In the genomic region with DNA sequence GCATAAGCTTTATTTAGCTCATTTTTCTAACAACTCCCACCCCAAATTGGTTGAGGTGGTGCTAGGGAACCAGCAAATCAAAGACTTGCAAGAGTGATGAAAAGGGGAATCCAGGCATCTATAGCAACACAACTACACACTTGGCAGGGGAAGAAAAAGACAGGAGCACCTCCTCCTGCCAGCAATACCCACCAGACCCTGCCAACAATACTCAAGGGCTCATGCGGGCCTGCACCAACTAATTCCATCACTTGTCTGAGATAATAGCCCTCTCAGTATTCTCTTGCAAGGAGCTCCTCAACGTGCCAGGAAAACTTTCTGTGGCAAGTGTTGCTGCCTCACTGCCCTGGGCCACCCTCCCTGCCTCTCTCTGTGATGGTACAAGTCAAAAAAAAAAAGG, we compare ENCODE assay signal across 23 mouse cellular contexts. TPM values are rescaled to one million over a fixed set of nuclear protein-coding genes. Genes with fewer than 3 reads are reported as not detected.
A peak's percentile ranks its signal among the peaks of the same experiment; 100 is the strongest.
DNase-seq lines count a peak whose midpoint lies in the region; ATAC-seq and TF ChIP-seq lines count a peak whose summit lies in the region.
"Had no signal": no experiment of that assay in that cellular context is flagged by ENCODE, and none has a peak within 500 bp of the region (broad histone marks: within the 10 kb centered on the region; RNA-seq: fewer than 3 reads in every experiment).

No protein-coding gene starts in this region.

- H3K4me3 ChIP-seq in layer of hippocampus, adult 2 months: no peak overlapping the region
- H3K4me3 ChIP-seq in hindbrain, postnatal 0 days (ENCODE audit: low read length): no peak overlapping the region
- H3K4me3 ChIP-seq: embryonic facial prominence, embryonic 12.5 days; erythroblast, embryonic 14.5 days; heart, embryonic 12.5 days; limb, embryonic 13.5 days; liver, embryonic 15.5 days had no signal

- no peak for TF ChIP-seq CTCF in layer of hippocampus, adult 2 months (conservative IDR thresholded peaks at IDR 0.05)
- TF ChIP-seq CTCF in hindbrain, postnatal 0 days (IDR thresholded peaks at IDR 0.05; ENCODE audit: low read depth): no peak

- DNase-seq in layer of hippocampus, adult 2 months (ENCODE audit: low spot score in 2 of 2): no peak
- no peak for DNase-seq in layer of hippocampus, postnatal 10 days (ENCODE audit: low spot score in 2 of 2)
- DNase-seq in right cerebral cortex, postnatal 10 days (ENCODE audit: low spot score in 2 of 2): peak; percentile 47 to 66
- DNase-seq in right cerebral cortex, postnatal 25 days: no peak
- DNase-seq in hindbrain, postnatal 0 days (ENCODE audit: low spot score): peak; percentile 54
- no peak for DNase-seq in B cell, adult 2 months
- DNase-seq: adrenal gland, postnatal 10 days; cerebellum, adult 11 months; cerebellum, postnatal 10 days; gastrocnemius, postnatal 10 days; heart, adult 11 months; heart, postnatal 14 days; kidney, adult 9 months; kidney, postnatal 25 days had no signal

- peak; percentile 81 for ATAC-seq in hindbrain, postnatal 0 days
- ATAC-seq in megakaryocyte-erythroid progenitor cell, adult 5-6 weeks (replicated peaks; ENCODE audit: low FRiP score, low TSS enrichment, poor library complexity, severe bottlenecking): no peak
- ATAC-seq: inflammation-experienced regulatory T-cells, adult 6 months; Patski had no signal

- no peaks in the 10 kb centered on the region for H3K36me3 ChIP-seq in hindbrain, postnatal 0 days (ENCODE audit: insufficient read depth, low read length)
- H3K36me3 ChIP-seq: embryonic facial prominence, embryonic 12.5 days; heart, embryonic 12.5 days; limb, embryonic 13.5 days; liver, embryonic 15.5 days had no signal

- H3K27me3 ChIP-seq in hindbrain, postnatal 0 days (ENCODE audit: insufficient read depth, low read length): no peaks in the 10 kb centered on the region
- H3K27me3 ChIP-seq: embryonic facial prominence, embryonic 12.5 days; heart, embryonic 12.5 days; limb, embryonic 13.5 days; liver, embryonic 15.5 days; Patski had no signal

- peaks cover 17% of the 10 kb centered on the region for H3K4me1 ChIP-seq in hindbrain, postnatal 0 days (ENCODE audit: insufficient read depth, low read length)

- no peaks in the 10 kb centered on the region for H3K9me3 ChIP-seq in hindbrain, postnatal 0 days (ENCODE audit: low read length)
- H3K9me3 ChIP-seq: embryonic facial prominence, embryonic 12.5 days; liver, embryonic 15.5 days had no signal

- H3K4me2 ChIP-seq in hindbrain, postnatal 0 days (ENCODE audit: low read depth, low read length): no peak overlapping the region
- H3K4me2 ChIP-seq: embryonic facial prominence, embryonic 12.5 days; heart, embryonic 12.5 days; limb, embryonic 13.5 days; liver, embryonic 15.5 days had no signal

- 37% methylated on average over 2 of the region's 2 CpGs for WGBS in hindbrain, postnatal 0 days

- peak overlapping the region; percentile 77 for H3K27ac ChIP-seq in layer of hippocampus, adult 2 months
- peak overlapping the region; percentile 55; the same call in 1 of the 2 replicates for H3K27ac ChIP-seq in hindbrain, postnatal 0 days
- H3K27ac ChIP-seq: embryonic facial prominence, embryonic 12.5 days; limb, embryonic 13.5 days; liver, embryonic 15.5 days had no signal

- no peak overlapping the region for H3K9ac ChIP-seq in hindbrain, postnatal 0 days (replicated peaks; ENCODE audit: low read length)
- H3K9ac ChIP-seq: embryonic facial prominence, embryonic 12.5 days; heart, embryonic 12.5 days; liver, embryonic 15.5 days had no signal

RNA-seq across cellular contexts. Expression of a gene that starts 49.2 kb away (rescaled TPM):
- 100 to 1,000 TPM; 180 to 189 TPM for total RNA-seq in layer of hippocampus, adult 2 months (2021)
- total RNA-seq in layer of hippocampus, postnatal 10 days (2021): 100 to 1,000 TPM; 112 to 114 TPM
- 109 and 124 TPM in 2 replicates for total RNA-seq in hindbrain, postnatal 0 days (2014; rRNA removed)
- 44.7 and 48.2 TPM in 2 replicates for polyA plus RNA-seq in hindbrain, postnatal 0 days (2015; fragmentation: Nextera tagmentation; extraction: Ambion mirVana)
- 15.9 and 19.0 TPM in 2 replicates for total RNA-seq in megakaryocyte-erythroid progenitor cell, adult 5-6 weeks (2014; fragmentation: Nextera tagmentation)
- total RNA-seq in megakaryocyte-erythroid progenitor cell, adult 5-6 weeks (2017): 3.9 and 5.3 TPM in 2 replicates

RNA-seq across cellular contexts. Expression of a gene that starts 49.6 kb away (rescaled TPM):
- 1 to 10 TPM; 6.4 to 8.0 TPM for total RNA-seq in layer of hippocampus, adult 2 months (2021)
- total RNA-seq in layer of hippocampus, postnatal 10 days (2021): 1 to 10 TPM; 6.5 to 7.2 TPM
- 8.4 and 12.4 TPM in 2 replicates for total RNA-seq in hindbrain, postnatal 0 days (2014; rRNA removed)
- polyA plus RNA-seq in hindbrain, postnatal 0 days (2015; fragmentation: Nextera tagmentation; extraction: Ambion mirVana): 6.8 and 7.9 TPM in 2 replicates
- total RNA-seq in megakaryocyte-erythroid progenitor cell, adult 5-6 weeks (2014; fragmentation: Nextera tagmentation): 0.68 TPM in 1 of 2 replicates, not detected in the other
- 0.19 and 0.66 TPM in 2 replicates for total RNA-seq in megakaryocyte-erythroid progenitor cell, adult 5-6 weeks (2017)
- total RNA-seq: monocyte, adult 5-6 weeks had no signal
- polyA plus RNA-seq: erythroblast, embryonic 14.5 days had no signal

Comparison
In these comparisons a context has a peak if more than half of its experiments do, and no peak if none do; other contexts are left out.
1. DNase-seq: peak in right cerebral cortex, postnatal 10 days (2 of 2) and hindbrain, postnatal 0 days (single experiment); none in layer of hippocampus, adult 2 months (0 of 2), layer of hippocampus, postnatal 10 days (0 of 2), right cerebral cortex, postnatal 25 days (single experiment) and B cell, adult 2 months (0 of 2).